Mouse (Mus musculus) c-Kit-positive CD71-negative TER-119-negative erythroid progenitor cells, embryonic 14.5 days (primary cell): ENCODE data around the gene Aldoc.

Experiments
- DNase-seq: peaks from one replicate; pipeline ENCODE4 v3.0.0-alpha.2; 2013; ENCODE audit warnings: low read depth

Aldoc gene

DNA sequence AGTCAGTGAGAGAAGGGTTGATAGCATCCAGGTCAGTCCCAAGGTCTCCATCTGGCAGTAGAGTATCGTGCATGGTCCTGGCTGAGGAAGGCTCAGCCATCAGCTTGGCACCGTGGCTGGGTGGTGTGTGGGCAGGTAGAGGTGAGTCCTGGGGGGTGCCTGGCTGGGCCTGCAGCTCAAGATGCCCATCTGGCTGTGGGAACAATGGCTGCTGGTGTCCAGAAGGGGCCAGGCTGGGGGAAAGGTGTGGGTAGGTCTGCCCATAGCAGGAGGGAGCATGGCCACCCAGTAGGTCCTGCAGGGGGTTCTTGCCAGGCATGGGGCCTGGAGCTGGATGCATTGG is 38.0 kb downstream of the Aldoc start:
- DNase-seq = no peak

DNA sequence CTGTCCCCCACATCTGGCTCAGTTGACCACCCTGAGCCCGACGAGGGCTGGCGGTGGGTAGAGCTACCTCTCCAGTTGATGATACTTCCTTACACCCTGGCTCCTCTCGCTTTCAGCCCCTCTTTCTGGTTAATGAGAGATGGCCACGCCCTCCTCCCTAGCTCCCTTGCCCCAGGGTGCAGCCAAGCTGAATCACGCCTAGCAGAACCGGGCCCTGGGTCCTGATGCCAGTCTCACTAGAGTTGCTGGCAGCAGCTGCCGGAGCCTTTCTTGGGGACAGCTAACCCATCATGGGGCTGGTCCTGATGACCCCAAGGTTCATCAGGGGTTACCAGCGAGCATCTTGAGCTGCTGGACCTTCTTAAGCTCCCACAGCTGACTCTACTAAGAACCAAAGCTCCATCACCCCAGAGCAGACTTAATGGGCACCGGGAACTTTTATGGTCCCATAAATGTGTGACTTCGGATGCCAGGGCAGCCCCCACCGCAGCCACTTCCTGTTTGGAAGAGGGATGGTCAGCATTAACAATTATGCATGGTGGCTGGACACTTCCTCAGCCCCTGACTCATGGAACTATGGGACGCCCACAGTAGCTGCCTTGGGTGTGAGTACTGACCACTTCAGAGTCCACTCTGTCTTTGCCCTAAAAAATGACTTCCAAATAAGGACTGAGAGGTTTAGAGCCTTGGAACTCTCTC is 40.7 kb downstream of the Aldoc start:
- DNase-seq = no peak

DNA sequence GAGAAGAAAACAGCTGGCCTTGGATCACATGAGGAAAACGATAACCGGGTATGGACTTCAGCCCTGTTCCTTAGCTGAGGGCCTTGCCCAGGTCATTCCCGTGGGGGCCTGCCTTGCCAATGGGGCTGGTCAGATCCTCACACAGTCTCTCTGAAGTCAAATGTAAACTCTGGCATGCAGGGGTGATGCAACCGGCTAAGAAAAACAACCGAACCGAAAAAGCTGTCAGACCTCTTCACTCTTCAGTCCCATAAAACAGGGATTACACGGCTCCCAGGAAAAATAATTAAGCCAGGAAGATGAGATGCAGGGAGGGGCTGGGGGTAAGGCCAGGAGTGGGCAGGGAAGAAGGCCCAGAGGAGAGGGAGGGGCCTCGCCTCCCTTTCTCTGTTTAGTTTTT is 41.3 kb downstream of the Aldoc start:
- no peak for DNase-seq

DNA sequence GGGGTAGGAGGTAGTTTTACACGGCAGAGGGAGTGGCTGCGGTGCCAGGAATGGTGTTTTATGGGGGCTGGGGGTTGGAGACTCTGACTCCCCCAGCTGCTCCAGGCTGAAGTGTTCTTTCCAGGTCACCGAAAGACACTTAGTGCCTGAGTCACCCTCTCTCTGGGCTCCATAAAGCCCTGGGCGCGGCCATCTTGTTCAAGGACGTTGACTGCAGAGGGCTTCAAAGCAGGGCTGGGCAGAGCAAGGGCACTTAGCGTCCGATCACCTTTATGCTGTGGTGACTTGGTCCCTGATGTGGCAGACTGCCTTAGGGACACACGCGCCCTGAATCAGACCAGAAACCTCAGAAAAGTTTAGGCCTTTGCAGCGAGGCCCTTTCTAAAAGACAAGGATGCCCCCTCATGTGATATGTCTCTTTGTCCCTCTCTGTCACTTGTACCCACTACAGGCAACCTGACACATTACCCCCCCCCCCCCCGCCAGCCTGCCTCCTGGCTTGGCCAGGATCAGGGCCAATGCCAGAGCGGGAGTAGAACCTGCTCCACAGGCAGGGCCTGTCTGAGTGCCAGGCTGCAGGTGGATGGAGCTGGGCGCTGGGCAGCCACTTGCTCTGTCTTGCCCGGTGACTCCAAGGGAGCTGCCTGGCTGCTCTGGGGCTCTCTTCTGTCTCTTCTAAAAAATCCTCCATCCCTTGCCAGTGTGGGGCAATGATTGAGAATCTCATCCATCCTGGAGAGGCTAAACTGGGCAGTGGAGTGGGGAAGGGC is 44.9 kb downstream of the Aldoc start:
- DNase-seq = no peak

DNA sequence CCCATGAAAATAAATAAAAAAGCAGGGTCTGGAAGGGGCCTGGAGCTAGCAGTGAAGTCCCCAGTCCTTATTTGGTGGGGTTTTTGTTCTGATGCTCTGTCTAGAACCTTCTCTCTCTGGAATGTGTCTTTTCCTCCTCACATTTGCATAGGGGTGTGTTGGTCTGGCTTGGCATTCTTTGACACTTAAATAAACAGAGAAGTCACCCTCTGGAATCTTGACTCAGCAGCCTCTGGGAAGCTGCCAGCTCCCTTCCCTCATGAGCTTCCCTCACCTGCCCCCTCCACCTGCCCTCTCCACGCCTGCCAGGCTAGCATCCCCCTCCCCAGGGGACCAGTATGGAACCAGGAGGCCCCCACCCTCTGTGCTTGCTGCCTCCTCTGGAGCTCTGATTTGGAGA is 47.6 kb downstream of the Aldoc start:
- DNase-seq = no peak

DNA sequence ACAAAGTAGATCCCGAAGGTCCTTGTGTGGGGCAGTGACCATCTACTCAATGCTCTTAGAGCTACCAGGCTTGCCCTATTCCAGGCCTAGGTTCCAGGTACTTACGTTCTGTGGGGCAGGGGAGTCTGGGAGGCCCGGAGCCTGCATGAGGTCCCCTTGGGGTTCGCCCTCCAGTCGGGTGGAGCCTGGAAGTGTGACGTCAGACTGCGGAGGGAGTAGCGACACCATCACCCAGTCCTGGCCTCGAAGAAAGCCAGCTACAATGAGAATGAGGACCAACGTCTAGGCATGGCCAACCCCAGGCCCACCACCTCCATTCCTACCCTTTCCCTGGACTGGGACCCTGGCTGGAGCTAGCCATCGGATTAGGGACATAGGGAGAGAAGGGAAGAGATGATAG is 48.9 kb downstream of the Aldoc start:
- DNase-seq = no peak

DNA sequence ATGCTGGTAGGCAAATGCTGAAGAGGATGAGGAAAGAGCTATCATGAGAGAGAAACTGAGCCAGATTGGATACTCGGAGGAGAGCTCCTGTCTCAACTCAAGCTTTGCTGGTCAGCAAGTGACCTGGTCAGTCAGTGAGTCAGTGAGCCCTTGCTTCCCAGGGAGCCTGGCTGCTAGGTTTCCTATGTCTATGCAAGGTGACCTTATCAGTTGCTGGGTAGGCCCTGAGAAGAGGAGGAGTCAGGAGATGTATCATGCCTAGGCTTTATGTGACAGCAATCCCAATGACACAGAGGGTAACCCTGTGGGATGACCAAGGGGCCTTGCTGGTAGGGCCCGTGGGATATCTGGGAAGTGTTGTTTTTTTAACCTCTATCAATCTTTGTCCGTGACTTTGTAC is 49.4 kb downstream of the Aldoc start:
- no peak for DNase-seq

DNA sequence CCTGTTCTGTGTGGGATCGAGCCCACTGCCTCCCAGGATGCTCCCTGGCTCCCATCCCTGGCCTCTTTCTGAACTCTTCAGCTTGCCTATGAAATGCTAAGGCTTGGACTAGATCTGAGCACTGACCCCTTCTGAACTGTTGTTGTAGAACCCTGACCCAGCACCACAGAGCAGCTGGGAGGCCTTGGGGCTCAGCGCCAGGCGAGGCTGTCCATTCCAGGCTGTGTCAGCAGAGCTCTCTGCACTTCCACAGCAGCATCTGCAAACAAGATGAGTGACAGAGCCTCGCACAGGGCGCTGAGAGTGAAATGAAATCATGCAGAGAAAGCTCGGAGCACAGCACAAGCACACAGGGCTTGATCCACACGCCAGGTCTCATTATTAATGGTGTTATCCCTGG is 49.8 kb downstream of the Aldoc start:
- DNase-seq = no peak

DNA sequence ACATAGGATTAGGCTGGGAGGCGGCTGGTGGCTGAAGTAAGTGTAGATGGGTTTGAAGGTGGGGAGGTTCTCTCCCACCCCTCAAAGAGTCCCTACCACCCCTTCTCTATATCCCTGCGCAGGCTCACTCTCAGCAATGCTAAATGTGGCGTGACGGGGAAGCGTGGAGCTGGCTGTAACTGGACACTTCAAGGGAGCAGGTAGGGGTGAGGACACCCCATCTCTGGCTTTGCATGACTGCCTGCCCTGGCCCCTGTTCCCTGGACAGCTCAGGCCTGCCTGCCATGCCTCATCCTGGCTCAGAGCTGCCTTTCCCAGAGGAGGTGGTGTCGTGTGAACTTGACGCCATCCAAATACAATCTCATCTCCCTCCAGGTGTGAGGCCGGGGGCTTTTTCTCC is 51.4 kb downstream of the Aldoc start:
- no peak for DNase-seq
